Mouse (Mus musculus): ENCODE measurements at regions not wholly inside any gene's neighbourhood (a gene's known extent, or its start where the extent isn't known, plus 50 kb on each side); places are given as distances from the start of the nearest gene placed in this dataset.
"Not testable (repeated sequence)": the region's sequence is repeated elsewhere in the genome, so short reads cannot be mapped to it uniquely, and the experiment has no call there.

DNA sequence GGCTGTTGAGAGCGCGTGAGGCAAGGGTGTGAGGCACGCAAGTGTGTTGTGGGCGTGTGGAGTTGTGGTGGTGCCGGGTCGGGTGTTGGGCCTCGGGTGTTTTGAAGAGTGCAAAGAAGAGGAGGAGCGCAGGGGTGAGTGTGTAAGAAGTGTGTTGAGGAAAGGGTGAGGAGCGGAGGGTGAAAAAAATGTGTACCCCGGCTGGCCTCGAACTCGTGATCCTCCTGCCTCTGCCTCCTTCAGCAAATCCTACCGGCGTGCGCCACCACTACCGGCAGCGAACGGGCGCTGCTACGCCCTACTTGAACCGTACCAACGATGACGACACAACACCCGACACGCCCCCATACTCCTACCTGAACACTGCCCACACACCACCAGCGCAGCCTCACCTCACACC lies 73.5 kb downstream of the Pdia4 start:
- TF ChIP-seq CTCF, EP300 (IDR thresholded peaks at IDR 0.05): not testable (repeated sequence)

Measured in lung, postnatal 0 days (tissue).